Mouse (Mus musculus) CH12.LX (cell line): Measurements from ENCODE around the gene Rapgef4. TPM values are rescaled to one million over a fixed set of nuclear protein-coding genes. Genes with fewer than 3 reads are reported as not detected.

ENCODE experiments used
- DNase-seq: peaks from one replicate; pipeline ENCODE4 v3.0.0-alpha.2; 2013; ENCODE audit errors: extremely low read depth
- H3K27ac ChIP-seq: 2 replicates; pipeline ENCODE4 v1.5.1; 2012; ENCODE audit warnings: low read depth, mild to moderate bottlenecking, control low read depth, moderate library complexity; ENCODE audit not compliant: insufficient read depth
- H3K27me3 ChIP-seq: replicated peaks from 2 replicates; pipeline ENCODE3; 2012; ENCODE audit warnings: inconsistent platforms
- H3K36me3 ChIP-seq, 2 experiments: replicated peaks in 1 of 2; 2 replicates each; pipeline versions ENCODE3 to v1.6.1; 2012; ENCODE audit warnings: inconsistent platforms in 1 of 2, low read length in 1 of 2, mild to moderate bottlenecking in 1 of 2, mixed read lengths in 1 of 2, moderate library complexity in 1 of 2; ENCODE audit not compliant: control insufficient read depth in 1 of 2, insufficient read depth in 1 of 2
- H3K4me1 ChIP-seq, 2 experiments: 2 replicates each; pipeline ENCODE4 v1.6.1; 2012; ENCODE audit warnings: inconsistent platforms in 1 of 2, moderate library complexity in 1 of 2; ENCODE audit not compliant: insufficient read depth in 2 of 2, control insufficient read depth in 1 of 2
- H3K4me2 ChIP-seq: 2 replicates; pipeline ENCODE4 v1.6.1; 2012; ENCODE audit warnings: low read depth, mild to moderate bottlenecking, control low read depth; ENCODE audit not compliant: poor library complexity, insufficient read depth, severe bottlenecking
- H3K4me3 ChIP-seq, 3 experiments: fragments of 150-350 bp in 1 of 3; sonication (generic) in 1 of 3; replicated peaks in 1 of 3; 2 replicates each; pipeline versions ENCODE3 to v1.5.1; 2011 to 2012; ENCODE audit warnings: low read depth in 2 of 3, low read length in 2 of 3, mild to moderate bottlenecking in 2 of 3, moderate library complexity in 2 of 3, control low read depth in 1 of 3, improper control_type of control experiment in 1 of 3, inconsistent platforms in 1 of 3, mixed read lengths in 1 of 3; ENCODE audit not compliant: poor library complexity in 1 of 3
- H3K79me2 ChIP-seq: replicated peaks from 2 replicates; pipeline ENCODE4 v1.6.1; 2012; ENCODE audit warnings: mild to moderate bottlenecking, moderate library complexity; ENCODE audit not compliant: control insufficient read depth, poor library complexity, insufficient read depth, severe bottlenecking; ENCODE audit errors: extremely low read depth
- H3K9ac ChIP-seq: 2 replicates; pipeline ENCODE4 v1.6.1; 2012; ENCODE audit warnings: low read depth, mild to moderate bottlenecking, control low read depth, moderate library complexity; ENCODE audit not compliant: insufficient read depth
- H3K9me3 ChIP-seq: replicated peaks from 2 replicates; pipeline ENCODE3; 2012; ENCODE audit warnings: low read length, inconsistent platforms, mixed read lengths
- BHLHE40 ChIP-seq: IDR thresholded peaks from 2 replicates; pipeline ENCODE4 v1.6.1; 2011; ENCODE audit warnings: mild to moderate bottlenecking, low read depth, low read length, improper control_type of control experiment
- CHD1 ChIP-seq: IDR thresholded peaks from 2 replicates; pipeline ENCODE4 v1.6.1; 2012; ENCODE audit warnings: low read depth, low read length, improper control_type of control experiment, inconsistent platforms
- CHD2 ChIP-seq: IDR thresholded peaks from 2 replicates; pipeline ENCODE4 v1.6.1; 2011; ENCODE audit warnings: low read length, improper control_type of control experiment
- CTCF ChIP-seq, 2 experiments: IDR thresholded peaks in 1 of 2; conservative IDR thresholded peaks in 1 of 2; 2 replicates each; pipeline ENCODE4 v1.5.1; 2011 to 2012; ENCODE audit warnings: low read depth in 2 of 2, low read length in 2 of 2, improper control_type of control experiment in 1 of 2, inconsistent platforms in 1 of 2, mild to moderate bottlenecking in 1 of 2, moderate library complexity in 1 of 2
- E2F4 ChIP-seq: IDR thresholded peaks from 2 replicates; pipeline ENCODE4 v1.6.1; 2011; ENCODE audit warnings: low read depth, low read length, improper control_type of control experiment; ENCODE audit not compliant: insufficient replicate concordance
- ELF1 ChIP-seq: IDR thresholded peaks from 2 replicates; pipeline ENCODE4 v1.6.1; 2014; ENCODE audit warnings: low read depth, mild to moderate bottlenecking, inconsistent platforms, low read length, improper control_type of control experiment
- EP300 ChIP-seq: IDR thresholded peaks from 2 replicates; pipeline ENCODE4 v1.6.1; 2011; ENCODE audit warnings: low read length, improper control_type of control experiment
- ETS1 ChIP-seq: conservative IDR thresholded peaks from 2 replicates; pipeline ENCODE4 v1.6.1; 2012; ENCODE audit warnings: low read depth, mild to moderate bottlenecking, inconsistent platforms, low read length, improper control_type of control experiment, moderate library complexity
- GABPA ChIP-seq: IDR thresholded peaks from 2 replicates; pipeline ENCODE4 v1.6.1; 2012; ENCODE audit warnings: low read depth, low read length, improper control_type of control experiment, inconsistent platforms; ENCODE audit not compliant: insufficient replicate concordance
- IRF4 ChIP-seq: IDR thresholded peaks from 2 replicates; pipeline ENCODE4 v1.6.1; 2014; ENCODE audit warnings: low read depth, mild to moderate bottlenecking, inconsistent platforms, low read length, improper control_type of control experiment
- JUN ChIP-seq: IDR thresholded peaks from 2 replicates; pipeline ENCODE4 v1.6.1; 2011; ENCODE audit warnings: low read depth, mild to moderate bottlenecking, low read length, improper control_type of control experiment, moderate library complexity; ENCODE audit not compliant: insufficient read depth
- JUND ChIP-seq: conservative IDR thresholded peaks from 2 replicates; pipeline ENCODE4 v1.6.1; 2011; ENCODE audit warnings: low read depth, low read length, improper control_type of control experiment
- KAT2A ChIP-seq: IDR thresholded peaks from 2 replicates; pipeline ENCODE4 v1.6.1; 2012; ENCODE audit warnings: low read length, improper control_type of control experiment, inconsistent platforms; ENCODE audit not compliant: insufficient replicate concordance
- MAFK ChIP-seq: IDR thresholded peaks from 2 replicates; pipeline ENCODE4 v1.6.1; 2011; ENCODE audit warnings: low read length, improper control_type of control experiment; ENCODE audit not compliant: insufficient replicate concordance
- MAX ChIP-seq: IDR thresholded peaks from 2 replicates; pipeline ENCODE4 v1.6.1; 2011; ENCODE audit warnings: low read length, improper control_type of control experiment
- MEF2A ChIP-seq: IDR thresholded peaks from 2 replicates; pipeline ENCODE4 v1.6.1; 2014; ENCODE audit warnings: low read depth, mild to moderate bottlenecking, inconsistent platforms, low read length, improper control_type of control experiment, borderline replicate concordance
- MXI1 ChIP-seq: IDR thresholded peaks from 2 replicates; pipeline ENCODE4 v1.6.1; 2011; ENCODE audit warnings: mild to moderate bottlenecking, low read depth, low read length, improper control_type of control experiment
- MYC ChIP-seq: IDR thresholded peaks from 2 replicates; pipeline ENCODE4 v1.6.1; 2011; ENCODE audit warnings: low read depth, mild to moderate bottlenecking, improper control_type of control experiment, low read length
- NELFE ChIP-seq: IDR thresholded peaks from 2 replicates; pipeline ENCODE4 v1.6.1; 2011; ENCODE audit warnings: low read depth, low read length, improper control_type of control experiment
- NRF1 ChIP-seq: IDR thresholded peaks from 2 replicates; pipeline ENCODE4 v1.6.1; 2014; ENCODE audit warnings: low read depth, mild to moderate bottlenecking, inconsistent platforms, low read length, improper control_type of control experiment, moderate library complexity
- PAX5 ChIP-seq: IDR thresholded peaks from 2 replicates; pipeline ENCODE4 v1.6.1; 2012; ENCODE audit warnings: low read length, inconsistent platforms, mixed read lengths
- POLR2A ChIP-seq: IDR thresholded peaks from 2 replicates; pipeline ENCODE4 v1.6.1; 2011; ENCODE audit warnings: low read depth, mild to moderate bottlenecking, improper control_type of control experiment, low read length
- POLR2AphosphoS2 ChIP-seq: IDR thresholded peaks from 2 replicates; pipeline ENCODE4 v1.6.1; 2011; ENCODE audit warnings: low read depth, low read length, improper control_type of control experiment
- RAD21 ChIP-seq: IDR thresholded peaks from 2 replicates; pipeline ENCODE4 v1.6.1; 2011; ENCODE audit warnings: low read depth, mild to moderate bottlenecking, low read length, improper control_type of control experiment, moderate library complexity
- RCOR1 ChIP-seq: conservative IDR thresholded peaks from 2 replicates; pipeline ENCODE4 v1.6.1; 2012; ENCODE audit warnings: low read depth, mild to moderate bottlenecking, inconsistent platforms, low read length, improper control_type of control experiment
- SIN3A ChIP-seq: IDR thresholded peaks from 2 replicates; pipeline ENCODE4 v1.6.1; 2012; ENCODE audit warnings: low read length, improper control_type of control experiment, inconsistent platforms
- SMC3 ChIP-seq: IDR thresholded peaks from 2 replicates; pipeline ENCODE4 v1.6.1; 2011; ENCODE audit warnings: low read depth, low read length, improper control_type of control experiment
- TBP ChIP-seq: conservative IDR thresholded peaks from 2 replicates; pipeline ENCODE4 v1.6.1; 2011; ENCODE audit warnings: low read depth, low read length, improper control_type of control experiment
- TCF12 ChIP-seq: IDR thresholded peaks from 2 replicates; pipeline ENCODE4 v1.6.1; 2014; ENCODE audit warnings: low read depth, mild to moderate bottlenecking, inconsistent platforms, low read length, improper control_type of control experiment
- USF1 ChIP-seq: IDR thresholded peaks from 2 replicates; pipeline ENCODE4 v1.6.1; 2014; ENCODE audit warnings: low read depth, mild to moderate bottlenecking, inconsistent platforms, low read length, improper control_type of control experiment
- ZC3H11A ChIP-seq: IDR thresholded peaks from 2 replicates; pipeline ENCODE4 v1.6.1; 2012; ENCODE audit warnings: low read depth, mild to moderate bottlenecking, inconsistent platforms, low read length, improper control_type of control experiment
- ZKSCAN1 ChIP-seq: IDR thresholded peaks from 2 replicates; pipeline ENCODE4 v1.6.1; 2012; ENCODE audit warnings: low read depth, inconsistent platforms, low read length, improper control_type of control experiment, borderline replicate concordance
- ZNF384 ChIP-seq: IDR thresholded peaks from 2 replicates; pipeline ENCODE4 v1.6.1; 2012; ENCODE audit warnings: low read depth, low read length, improper control_type of control experiment, inconsistent platforms
- dilution Hi-C: fragments of 300-500 bp; cut with MboI; formaldehyde crosslinking; loops from 2 replicates; pipeline ENCODE4 v1.14.3; 2020; ENCODE audit warnings: low sequenced_read_pairs; ENCODE audit not compliant: extremely low pct_unique_long_range_greater_than_20kb, extremely low pct_ligation_motif_present
- in situ Hi-C: fragments of 300-500 bp; cut with MboI; formaldehyde crosslinking; loops from 3 replicates; pipeline ENCODE4 v1.14.3; 2019; ENCODE audit warnings: low sequenced_read_pairs, low pct_ligation_motif_present, low pct_unique_long_range_greater_than_20kb, mixed read lengths
- polyA plus RNA-seq: library from polyadenylated mRNA; unstranded; fragments of >175 nt; gene quantifications from 2 replicates; pipeline ENCODE4 v1.2.1, GENCODE M21; 2012; ENCODE audit warnings: low read depth; ENCODE audit not compliant: insufficient read length
- total RNA-seq, 2 experiments: library from RNA; depleted of rRNA; stranded (reverse); fragments of 300-350 nt in 1 of 2; fragments of >200 nt in 1 of 2; gene quantifications; 2 replicates each; pipeline ENCODE4 v1.2.3; 2012 to 2014

Gene Rapgef4
- total and polyA plus RNA-seq, 3 experiments: 0.12 to 0.13 TPM; not detected in 1

GRCm38 (mm10) chr2:72031717-72032116 lies 50.7 kb downstream of the Rapgef4 start:
- Histone ChIP-seq H3K9me3 (no peaks in the 10 kb centered on the region), H3K9ac (no peak overlapping the region), H3K79me2 (no peaks in the 10 kb centered on the region), H3K4me1 (peaks cover 0 to 17% of the 10 kb centered on the region in 2 experiments; a peak in 2 of 4 replicates), H3K27me3 (no peaks in the 10 kb centered on the region), H3K4me3 (no peak overlapping the region)
- in situ Hi-C loops: no loop called here
- no peak for TF ChIP-seq ZKSCAN1
- TF ChIP-seq IRF4: no peak
- TF ChIP-seq SIN3A: no peak
- no peak for TF ChIP-seq TCF12
- TF ChIP-seq JUND: no peak
- no peak for TF ChIP-seq MAFK
- TF ChIP-seq RCOR1: no peak
- TF ChIP-seq BHLHE40: no peak
- TF ChIP-seq, all 38 proteins: peak for 0
- H3K4me2 ChIP-seq: no peak overlapping the region
- no peaks in the 10 kb centered on the region for H3K36me3 ChIP-seq
- dilution Hi-C loops: no loop called here
- no peak overlapping the region for H3K27ac ChIP-seq
- DNase-seq: no peak

- in situ Hi-C loops: no loop called here
- TF ChIP-seq POLR2A: no peak
- TF ChIP-seq RAD21: peak; percentile 85
- no peak for TF ChIP-seq PAX5
- no peak for TF ChIP-seq CHD1
- no peak for TF ChIP-seq ELF1
- TF ChIP-seq IRF4: 0 out of 2 replicates have a peak, but pooled peaks have one; percentile 6
- no peak for TF ChIP-seq RCOR1
- TF ChIP-seq CTCF (conservative IDR thresholded peaks at IDR 0.05 in 1 of 2, IDR thresholded peaks at IDR 0.05 in 1 of 2; ENCODE audit: low read depth in 2 of 2, low read length in 2 of 2): peak; percentile 72 to 90
- TF ChIP-seq JUND: peak; percentile 85
- TF ChIP-seq EP300: 0 out of 2 replicates have a peak, but pooled peaks have one; percentile 15
- no peak for TF ChIP-seq MYC
- TF ChIP-seq KAT2A: no peak
- no peak; the same call in 1 of the 2 replicates for TF ChIP-seq USF1
- no peak; the same call in 1 of the 2 replicates for TF ChIP-seq MEF2A
- no peak for TF ChIP-seq E2F4
- no peak for TF ChIP-seq MXI1
- TF ChIP-seq GABPA: no peak
- no peak for TF ChIP-seq ZNF384
- peak; percentile 61 for TF ChIP-seq JUN
- no peak for TF ChIP-seq MAFK
- peak; percentile 67 for TF ChIP-seq SMC3
- TF ChIP-seq CHD2: no peak
- no peak for TF ChIP-seq TBP
- no peak for TF ChIP-seq TCF12
- TF ChIP-seq POLR2AphosphoS2: no peak
- no peak for TF ChIP-seq ETS1
- TF ChIP-seq ZKSCAN1: no peak
- no peak for TF ChIP-seq NELFE
- peak; percentile 80 for TF ChIP-seq BHLHE40
- no peak for TF ChIP-seq MAX
- no peak for TF ChIP-seq ZC3H11A
- peak; percentile 67 for TF ChIP-seq NRF1
Observed at GRCm38 (mm10) chr2:72035616-72036015, 54.6 kb downstream of the Rapgef4 start.

More at GRCm38 (mm10) chr2:72035616-72036015, 54.6 kb downstream of the Rapgef4 start:
- H3K9me3 ChIP-seq: no peaks in the 10 kb centered on the region
- dilution Hi-C loops: no loop called here
- H3K36me3 ChIP-seq: no peaks in the 10 kb centered on the region
- H3K79me2 ChIP-seq: no peaks in the 10 kb centered on the region
- no peak overlapping the region for H3K27ac ChIP-seq
- H3K9ac ChIP-seq: no peak overlapping the region
- H3K4me1 ChIP-seq: peaks cover 0 to 13% of the 10 kb centered on the region in 2 experiments; a peak in 2 of 4 replicates
- no peak overlapping the region for H3K4me3 ChIP-seq
- H3K4me2 ChIP-seq: no peak overlapping the region
- H3K27me3 ChIP-seq: no peaks in the 10 kb centered on the region
- DNase-seq: peak; percentile 86
